14 mouse cellular contexts compared by ENCODE assay signal in genomic region chr7:65430401-65430800, GRCm38 (mm10).
DNase-seq lines count a peak whose midpoint lies in the region; ATAC-seq lines count a peak whose summit lies in the region.
"Had no signal": no experiment of that assay in that cellular context is flagged by ENCODE, and none has a peak within 500 bp of the region (broad histone marks: within the 10 kb centered on the region; RNA-seq: fewer than 3 reads in every experiment).

No protein-coding gene starts in this region.

- no peaks in the 10 kb centered on the region for H3K36me3 ChIP-seq in kidney, embryonic 16.5 days (ENCODE audit: insufficient read depth, low read length)
- no peaks in the 10 kb centered on the region for H3K36me3 ChIP-seq in limb, embryonic 11.5 days (ENCODE audit: control insufficient read depth, insufficient read depth, low read length)
- H3K36me3 ChIP-seq: hindbrain, embryonic 13.5 days; limb, embryonic 15.5 days; neural tube, embryonic 13.5 days had no signal

- WGBS in kidney, embryonic 16.5 days = 19% methylated on average over 8 of the region's 8 CpGs
- WGBS in limb, embryonic 11.5 days = 25% methylated on average over 8 of the region's 8 CpGs

- DNase-seq in kidney, postnatal 36 days = no peak
- peak; percentile 94 for DNase-seq in R1 (ENCODE audit: low read depth, low spot score)
- peak; percentile 32 for DNase-seq in limb, embryonic 11.5 days (ENCODE audit: low spot score)
- DNase-seq in lung, postnatal 36 days = peak; percentile 76
- DNase-seq in urinary bladder, adult 18-20 months (ENCODE audit: low spot score in 2 of 2) = no peak
- DNase-seq in spleen, postnatal 10 days (ENCODE audit: low spot score in 2 of 2) = no peak
- no peak for DNase-seq in right cerebral cortex, postnatal 14 days
- DNase-seq: cerebellum, postnatal 10 days had no signal

- ATAC-seq in kidney, embryonic 16.5 days (ENCODE audit: low FRiP score, low TSS enrichment) = peak; percentile 61; the same call in 1 of the 2 replicates
- ATAC-seq in limb, embryonic 11.5 days (ENCODE audit: insufficient number of reproducible peaks, low FRiP score, low TSS enrichment, low read depth) = no peak

- peak overlapping the region; percentile 71 for H3K27ac ChIP-seq in kidney, embryonic 16.5 days (ENCODE audit: low read length)
- H3K27ac ChIP-seq in limb, embryonic 11.5 days (replicated peaks; ENCODE audit: low read depth, low read length) = no peak overlapping the region
- H3K27ac ChIP-seq: hindbrain, embryonic 13.5 days; limb, embryonic 15.5 days; neural tube, embryonic 13.5 days had no signal

- H3K4me1 ChIP-seq in kidney, embryonic 16.5 days (ENCODE audit: insufficient read depth, low read length) = peaks cover 11% of the 10 kb centered on the region
- peaks cover 11% of the 10 kb centered on the region; the same call in 1 of the 2 replicates for H3K4me1 ChIP-seq in limb, embryonic 11.5 days (ENCODE audit: control insufficient read depth, insufficient read depth, low read length)
- H3K4me1 ChIP-seq: hindbrain, embryonic 13.5 days; neural tube, embryonic 13.5 days had no signal

- H3K9ac ChIP-seq in kidney, embryonic 16.5 days (replicated peaks; ENCODE audit: low read length) = no peak overlapping the region
- H3K9ac ChIP-seq in limb, embryonic 11.5 days (ENCODE audit: low read length) = no peak overlapping the region
- H3K9ac ChIP-seq: hindbrain, embryonic 13.5 days; limb, embryonic 15.5 days; neural tube, embryonic 13.5 days had no signal

- no peaks in the 10 kb centered on the region for H3K27me3 ChIP-seq in kidney, embryonic 16.5 days (ENCODE audit: insufficient read depth, low read length)
- no peaks in the 10 kb centered on the region for H3K27me3 ChIP-seq in limb, embryonic 11.5 days (ENCODE audit: control insufficient read depth, insufficient read depth, low read length)
- H3K27me3 ChIP-seq: limb, embryonic 15.5 days had no signal

- H3K4me3 ChIP-seq in kidney, embryonic 16.5 days (ENCODE audit: low read length) = no peak overlapping the region
- H3K4me3 ChIP-seq in limb, embryonic 11.5 days (ENCODE audit: low read depth, low read length) = no peak overlapping the region
- H3K4me3 ChIP-seq: hindbrain, embryonic 13.5 days; limb, embryonic 15.5 days; megakaryocyte, embryonic 14.5 days; neural tube, embryonic 13.5 days had no signal

- H3K9me3 ChIP-seq in kidney, embryonic 16.5 days (ENCODE audit: low read length) = no peaks in the 10 kb centered on the region
- no peaks in the 10 kb centered on the region for H3K9me3 ChIP-seq in limb, embryonic 11.5 days (ENCODE audit: control insufficient read depth, low read length)
- H3K9me3 ChIP-seq: hindbrain, embryonic 13.5 days; limb, embryonic 15.5 days; neural tube, embryonic 13.5 days had no signal

- no peak overlapping the region for H3K4me2 ChIP-seq in kidney, embryonic 16.5 days (replicated peaks; ENCODE audit: low read depth, low read length)
- no peak overlapping the region for H3K4me2 ChIP-seq in limb, embryonic 11.5 days (ENCODE audit: low read depth, severe bottlenecking)
- H3K4me2 ChIP-seq: heart, embryonic 11.5 days; hindbrain, embryonic 13.5 days; limb, embryonic 15.5 days; neural tube, embryonic 13.5 days had no signal

Comparison
In these comparisons a context has a peak if more than half of its experiments do, and no peak if none do; other contexts are left out.
1. DNase-seq: peak in R1 (single experiment), limb, embryonic 11.5 days (single experiment) and lung, postnatal 36 days (single experiment); none in kidney, postnatal 36 days (0 of 2), urinary bladder, adult 18-20 months (0 of 2), spleen, postnatal 10 days (0 of 2) and right cerebral cortex, postnatal 14 days (single experiment).